Mouse (Mus musculus): ENCODE data around the gene Vgll4.

DNA sequence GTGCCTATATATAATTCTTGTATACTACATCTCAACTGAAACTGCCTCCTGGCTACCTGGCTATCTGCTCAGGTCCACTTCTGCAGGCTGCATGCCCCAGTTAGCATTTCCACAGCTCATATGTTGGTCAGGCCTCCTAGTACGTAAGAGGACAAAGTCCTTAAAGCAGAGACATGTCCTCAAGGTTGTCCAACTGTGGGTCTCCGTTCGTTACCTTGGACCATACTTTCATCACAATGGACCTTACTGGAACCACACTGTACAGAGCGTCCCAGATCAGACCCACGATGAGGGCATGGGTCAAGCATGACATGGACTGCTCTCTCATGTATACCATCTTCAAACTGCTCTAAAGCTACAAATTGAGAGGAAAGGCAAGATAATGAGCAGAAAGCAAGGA is 16.2 kb downstream of the Vgll4 start:
- TF ChIP-seq POLR2A (IDR thresholded peaks at IDR 0.05; ENCODE audit: borderline replicate concordance, extremely low read depth, insufficient read depth, insufficient read length, poor library complexity, severe bottlenecking) (no peak), CTCF (IDR thresholded peaks at IDR 0.05; ENCODE audit: borderline replicate concordance, extremely low read depth, insufficient read depth, insufficient read length) (no peak)
